Mouse (Mus musculus): ENCODE results near the gene Tarm1.

Gene Tarm1

GRCm38 (mm10) chr7:3442476-3443062 is 59.9 kb downstream of the Tarm1 start:
- DNase-seq (ENCODE audit: low read depth, low spot score): no peak

GRCm38 (mm10) chr7:3440526-3440925 is 61.9 kb downstream of the Tarm1 start:
- no peak for DNase-seq (ENCODE audit: low read depth, low spot score)

GRCm38 (mm10) chr7:3439984-3440383 is 62.4 kb downstream of the Tarm1 start:
- no peak for DNase-seq (ENCODE audit: low read depth, low spot score)

DNA sequence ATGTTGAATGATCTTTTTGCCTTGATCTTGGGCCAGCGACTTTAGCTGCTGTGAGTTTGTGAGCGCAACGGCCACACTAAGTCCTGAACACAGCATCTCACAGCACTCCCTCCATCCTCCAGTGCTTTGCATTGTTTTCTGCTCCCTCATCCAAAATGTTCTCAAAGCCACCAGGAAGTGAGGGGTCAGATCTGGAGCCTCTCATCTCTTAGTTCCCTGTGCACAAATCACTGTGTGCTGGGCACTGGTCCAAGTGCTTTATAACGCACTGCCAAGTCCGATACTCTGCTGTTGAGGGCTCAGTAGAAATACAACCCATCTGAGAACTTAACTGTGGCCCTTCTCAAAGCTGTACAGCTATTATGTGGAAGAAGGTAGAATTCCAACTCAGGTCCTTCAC is 64.5 kb downstream of the Tarm1 start:
- no peak for DNase-seq (ENCODE audit: low read depth, low spot score)
